Mouse (Mus musculus): ENCODE results near the gene Gjd3.
"Not testable (repeated sequence)": the region's sequence is repeated elsewhere in the genome, so short reads cannot be mapped to it uniquely, and the experiment has no call there.

Gjd3 gene

DNA sequence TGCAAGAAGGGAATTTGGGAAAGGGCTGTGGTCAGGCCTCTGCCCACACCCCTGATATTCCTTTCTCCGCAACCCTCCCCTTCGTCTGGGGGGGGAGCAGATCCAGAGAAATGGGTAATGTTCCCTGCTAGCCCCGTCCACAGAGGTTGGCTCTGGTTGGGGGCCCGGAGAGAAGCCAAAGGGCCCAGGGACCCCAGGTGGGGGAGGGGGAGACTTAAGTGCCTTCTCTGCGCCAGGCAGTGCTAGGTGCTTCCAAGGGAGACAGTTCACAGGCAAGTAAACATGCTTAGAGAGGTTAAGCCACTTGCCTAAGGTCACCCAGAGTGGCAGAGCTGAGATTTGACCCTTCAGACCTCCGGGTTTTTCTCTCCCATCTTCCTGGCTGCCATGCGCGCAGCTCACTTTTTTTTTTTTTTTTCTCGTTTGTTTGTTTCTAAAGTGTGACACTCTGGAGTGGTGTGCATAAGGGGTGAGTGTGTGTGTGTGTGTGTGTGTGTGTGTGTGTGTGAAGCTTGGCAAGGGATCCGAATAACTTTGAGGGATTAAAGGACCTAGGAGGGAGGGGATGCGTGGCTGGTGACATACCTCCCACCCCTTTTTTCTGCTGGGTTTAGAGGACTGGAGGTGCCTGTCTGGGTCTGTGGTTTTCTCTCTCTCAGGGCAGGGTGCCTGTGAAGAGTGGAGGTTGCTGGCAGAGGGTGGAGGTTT lies 37.8 kb downstream of the Gjd3 start:
- DNase-seq (ENCODE audit: low read depth) = peak; percentile 88

DNA sequence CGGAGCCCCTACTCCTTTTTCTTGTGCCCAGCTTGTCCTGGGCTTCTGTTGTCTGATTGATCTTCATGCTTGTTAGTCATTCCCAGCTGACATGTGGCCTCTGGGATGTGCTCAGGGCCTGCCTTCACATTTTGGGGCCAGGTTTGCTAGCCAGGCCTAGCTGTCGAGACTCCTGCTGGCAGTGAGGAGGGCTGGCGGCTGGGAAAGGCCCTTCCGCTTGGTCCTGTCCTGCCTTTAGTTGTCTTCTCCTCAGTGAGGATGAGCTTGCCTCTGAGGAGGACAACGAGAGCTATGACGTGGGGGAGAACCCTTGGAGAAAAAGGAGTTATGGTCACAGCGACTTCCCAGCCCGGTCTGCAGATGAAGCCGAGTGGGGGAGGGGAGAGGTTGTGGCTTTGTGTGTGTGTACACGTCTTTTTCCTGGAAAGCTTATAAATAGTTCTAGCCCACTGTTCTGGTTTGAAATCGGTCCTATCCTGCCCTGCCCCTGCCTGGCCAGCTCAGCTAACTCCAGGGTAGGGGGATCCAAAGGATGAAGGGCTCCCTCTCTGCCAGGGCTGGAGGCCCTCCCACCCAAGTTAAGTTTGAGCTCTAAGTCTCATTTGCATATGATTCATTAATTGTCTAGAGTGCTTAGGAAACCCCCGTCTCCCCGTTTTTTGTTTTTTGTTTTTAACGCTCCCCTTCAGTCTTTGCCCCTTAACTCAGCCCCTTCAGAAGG lies 38.9 kb downstream of the Gjd3 start:
- DNase-seq (ENCODE audit: low read depth) = peak; percentile 91

DNA sequence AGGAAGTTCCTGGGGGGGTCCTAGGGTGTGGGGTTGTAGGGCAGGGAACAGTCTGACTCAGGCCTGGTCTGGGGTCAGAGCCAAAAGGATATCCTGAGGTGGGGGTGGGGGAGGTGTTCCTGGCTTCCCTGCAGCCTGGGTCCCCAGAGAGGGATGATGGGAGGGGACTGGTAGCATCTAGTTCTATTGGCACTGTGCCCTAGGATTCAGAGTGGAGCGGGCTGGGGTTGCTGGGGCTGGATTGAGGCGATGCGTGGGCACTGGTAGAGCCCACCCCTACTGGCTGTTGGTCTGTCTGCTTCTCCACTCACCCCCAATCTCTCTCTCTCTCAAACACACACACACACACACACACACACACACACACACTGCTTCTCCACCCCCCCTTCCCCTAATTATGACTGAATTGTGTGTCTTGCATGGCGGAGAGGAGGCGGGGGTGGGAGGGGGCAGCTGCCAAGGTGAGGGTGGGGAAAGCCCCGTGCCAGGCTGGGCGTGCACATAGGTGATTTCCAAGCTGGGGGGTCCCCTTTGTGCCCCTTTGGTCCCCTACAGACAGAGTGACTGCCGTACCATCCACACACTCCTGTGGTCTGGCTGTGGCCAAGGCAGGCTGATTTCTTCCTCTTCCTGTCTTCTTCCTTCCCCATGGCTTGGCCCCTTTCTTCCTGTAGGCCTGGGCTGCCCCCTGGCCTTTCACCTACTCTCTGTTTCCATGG lies 39.7 kb downstream of the Gjd3 start:
- DNase-seq (ENCODE audit: low read depth) = peak; percentile 95

DNA sequence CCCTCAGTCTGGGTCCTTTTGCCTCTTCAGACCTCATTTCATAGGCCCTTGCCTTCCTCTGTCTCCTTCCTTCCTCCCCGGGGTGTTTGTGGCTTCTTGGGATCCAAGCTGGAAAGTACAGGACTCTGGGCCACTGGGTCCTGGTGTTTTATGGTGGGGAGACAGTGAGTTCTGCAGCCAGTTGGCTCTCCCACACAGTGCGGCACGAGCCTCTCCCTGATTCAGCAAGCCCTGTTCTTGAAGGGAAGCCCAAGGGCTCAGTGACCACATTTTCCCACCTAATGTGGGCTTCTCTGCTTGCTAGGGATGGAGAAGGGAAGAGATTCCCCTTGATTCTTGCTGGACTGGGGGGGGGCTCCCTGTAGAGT lies 40.3 kb downstream of the Gjd3 start:
- no peak for DNase-seq (ENCODE audit: low read depth)

- peak; percentile 99 for DNase-seq (ENCODE audit: low read depth)
These were observed 40.8 kb downstream of the Gjd3 start for GRCm38 (mm10) chr11:98941826-98942550.

- DNase-seq (ENCODE audit: low read depth) = no peak
These were observed 41.4 kb downstream of the Gjd3 start for GRCm38 (mm10) chr11:98941341-98941825.

GRCm38 (mm10) chr11:98940776-98941175 lies 42.0 kb downstream of the Gjd3 start:
- peak; percentile 55 for DNase-seq (ENCODE audit: low read depth)

GRCm38 (mm10) chr11:98939953-98940641 lies 42.7 kb downstream of the Gjd3 start:
- DNase-seq (ENCODE audit: low read depth) = peak; percentile 72

GRCm38 (mm10) chr11:98939084-98939952 lies 43.5 kb downstream of the Gjd3 start:
- DNase-seq (ENCODE audit: low read depth) = peak; percentile 90

- no peak for DNase-seq (ENCODE audit: low read depth)
These were observed 44.1 kb downstream of the Gjd3 start for GRCm38 (mm10) chr11:98938701-98939083.

- peak; percentile 87 for DNase-seq (ENCODE audit: low read depth)
These were observed 44.7 kb downstream of the Gjd3 start for GRCm38 (mm10) chr11:98937914-98938694.

GRCm38 (mm10) chr11:98937410-98937913 lies 45.4 kb downstream of the Gjd3 start:
- DNase-seq (ENCODE audit: low read depth) = peak; percentile 95

DNA sequence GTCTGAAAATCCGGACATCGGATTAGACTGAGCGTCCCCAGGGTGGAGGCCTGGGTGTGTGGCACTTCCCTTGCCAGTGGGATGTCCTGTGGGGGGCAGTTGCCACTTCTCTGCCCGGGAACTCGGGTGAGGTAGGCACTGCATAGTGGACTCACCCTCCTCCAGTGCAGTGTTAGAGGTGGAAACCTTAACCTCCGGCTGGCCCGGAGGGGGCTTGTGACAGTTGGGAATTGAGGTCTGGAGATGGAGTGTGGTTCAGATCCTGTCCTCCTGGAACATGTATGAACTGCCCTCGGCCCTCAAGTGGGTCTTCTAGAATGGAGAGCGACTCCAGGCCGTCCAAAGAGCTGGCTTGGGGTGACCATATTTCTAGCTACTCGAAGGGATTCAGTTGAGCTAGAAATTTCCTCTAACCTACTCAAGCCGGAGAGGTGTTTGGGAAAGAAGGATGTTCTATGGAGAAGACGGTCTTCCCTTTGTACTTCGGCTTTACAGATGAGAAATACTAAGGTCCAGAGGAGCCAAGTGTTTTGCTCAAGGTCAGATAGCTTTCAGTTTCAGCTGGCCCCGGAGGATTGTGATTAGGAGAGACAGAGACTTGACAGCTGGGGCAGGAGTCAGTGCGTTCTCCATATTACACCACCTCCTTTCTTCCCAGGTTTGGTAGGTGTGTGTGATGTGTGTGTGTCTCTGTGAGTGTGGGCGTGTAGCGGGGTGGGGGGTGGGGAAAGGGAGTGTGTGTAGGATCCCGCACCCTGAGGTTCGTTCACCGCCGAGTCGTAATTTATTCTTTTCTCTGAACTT lies 46.0 kb downstream of the Gjd3 start:
- DNase-seq (ENCODE audit: low read depth) = no peak

DNA sequence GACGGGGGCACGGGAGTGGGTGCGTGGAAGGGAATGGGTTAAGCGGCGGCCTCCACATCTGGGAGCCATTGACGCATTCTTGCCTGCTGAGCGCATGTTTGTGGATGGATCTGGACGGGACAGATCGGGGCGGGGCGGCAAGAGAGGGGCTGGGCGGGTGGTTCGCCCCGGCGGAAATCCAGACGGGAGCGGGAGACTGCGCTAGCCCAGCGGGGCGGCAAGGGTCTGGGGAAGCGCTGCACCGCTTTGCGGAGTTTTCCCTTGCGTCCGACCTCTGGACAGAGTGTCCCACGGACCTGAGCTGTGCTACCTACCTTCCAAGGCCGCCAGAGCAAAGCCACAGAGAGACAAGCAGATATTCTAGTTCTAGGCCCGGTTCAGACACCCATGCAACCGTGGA lies 46.6 kb downstream of the Gjd3 start:
- DNase-seq (ENCODE audit: low read depth) = no peak

GRCm38 (mm10) chr11:98935123-98935522 lies 47.7 kb downstream of the Gjd3 start:
- no peak for DNase-seq (ENCODE audit: low read depth)

- no peak for DNase-seq (ENCODE audit: low read depth)
These were observed 48.4 kb downstream of the Gjd3 start for GRCm38 (mm10) chr11:98934367-98934766.

DNA sequence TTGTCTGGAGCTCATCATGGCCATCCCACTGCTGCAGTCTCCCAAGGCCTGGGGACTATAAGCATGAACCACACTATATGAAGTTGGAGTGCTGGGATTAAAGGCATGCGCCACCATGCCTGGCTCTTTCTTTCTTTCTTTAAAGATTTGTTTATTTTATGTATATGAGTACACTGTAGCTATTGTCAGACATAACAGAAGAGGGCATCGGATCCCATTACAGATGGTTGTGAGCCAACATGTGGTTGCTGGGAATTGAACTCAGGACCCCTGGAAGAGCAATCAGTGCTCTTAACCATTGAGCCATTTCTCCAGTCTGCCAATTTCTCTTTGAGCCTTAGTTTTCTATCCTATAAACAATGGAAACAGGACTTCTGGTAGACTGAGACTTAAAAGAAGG lies 49.0 kb downstream of the Gjd3 start:
- not testable (repeated sequence) for DNase-seq (ENCODE audit: low read depth)

DNA sequence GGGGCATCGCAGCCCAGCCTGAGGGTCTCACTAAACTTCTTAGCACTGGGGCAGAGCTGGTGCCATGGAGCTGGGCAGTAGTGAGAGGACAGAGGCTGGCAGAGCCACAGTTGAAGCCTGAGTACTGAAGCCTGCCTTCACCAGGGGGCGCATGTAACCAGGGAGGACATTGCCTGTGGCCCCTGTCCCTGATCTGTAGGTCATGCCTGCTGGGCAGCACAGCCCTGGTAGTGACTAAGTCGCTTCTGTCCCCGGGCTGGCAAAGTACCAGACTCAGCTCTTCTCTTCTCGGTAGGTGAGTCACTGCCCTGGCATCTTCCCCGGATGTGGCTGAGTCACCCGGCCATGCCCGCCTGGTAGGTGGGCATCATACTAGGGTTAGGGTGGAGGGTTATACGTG lies 49.7 kb downstream of the Gjd3 start:
- peak; percentile 77 for DNase-seq (ENCODE audit: low read depth)

Data from induced T-regulatory cell, adult 2 months (primary cell).